Mouse (Mus musculus) limb, embryonic 12.5 days (tissue): ENCODE results near the gene Ribc2. TPM values are rescaled to one million over a fixed set of nuclear protein-coding genes. Genes with fewer than 3 reads are reported as not detected.

Experiments
- ATAC-seq: fragments of 200-750 bp; cut with Nextera tagmentation; 2 replicates; pipeline ENCODE4 v1.8.0; 2017; ENCODE audit warnings: low read depth, moderate TSS enrichment; ENCODE audit not compliant: insufficient number of reproducible peaks, insufficient read depth, low FRiP score, low TSS enrichment
- H3K27ac ChIP-seq: fragments of 300-500 bp; sonication (generic); 2 replicates; pipeline ENCODE4 v1.5.1; 2016; ENCODE audit warnings: mild to moderate bottlenecking, moderate library complexity
- H3K27me3 ChIP-seq: fragments of 300-500 bp; sonication (generic); 2 replicates; pipeline ENCODE4 v1.6.1; 2016; ENCODE audit warnings: mild to moderate bottlenecking, moderate library complexity
- H3K36me3 ChIP-seq: fragments of 300-500 bp; sonication (generic); 2 replicates; pipeline ENCODE4 v1.6.1; 2016; ENCODE audit warnings: mild to moderate bottlenecking, moderate library complexity
- H3K4me1 ChIP-seq: fragments of 300-500 bp; sonication (generic); replicated peaks from 2 replicates; pipeline ENCODE4 v1.6.1; 2016
- H3K4me2 ChIP-seq: fragments of 300-500 bp; sonication (generic); 2 replicates; pipeline ENCODE4 v1.6.1; 2016; ENCODE audit warnings: mild to moderate bottlenecking, moderate library complexity
- H3K4me3 ChIP-seq: fragments of 300-500 bp; sonication (generic); replicated peaks from 2 replicates; pipeline ENCODE4 v1.5.1; 2016; ENCODE audit warnings: mild to moderate bottlenecking
- H3K9ac ChIP-seq: fragments of 300-500 bp; sonication (generic); replicated peaks from 2 replicates; pipeline ENCODE4 v1.6.1; 2016; ENCODE audit warnings: mild to moderate bottlenecking, moderate library complexity
- H3K9me3 ChIP-seq: fragments of 300-500 bp; sonication (generic); 2 replicates; pipeline ENCODE4 v1.6.1; 2016; ENCODE audit warnings: mild to moderate bottlenecking, moderate library complexity
- WGBS: fragments of 180-500 bp; shearing (Covaris S2); methylation state at CpG from one replicate; pipeline ENCODE4 v1.1.7; 2016; 5-methylcytosine and 5-hydroxymethylcytosine counted together
- polyA plus RNA-seq: library from polyadenylated mRNA; unstranded; fragments of >200 nt; fragmentation: Nextera tagmentation; extraction: Ambion mirVana; gene quantifications from 2 replicates; pipeline ENCODE4 v1.2.1, GENCODE M21; 2016

The Ribc2 gene
- polyA plus RNA-seq, 1 experiment from 2014 or later = 0.80 TPM

GRCm38 (mm10) chr15:85179528-85180180, 47.8 kb downstream of the Ribc2 start:
- Histone ChIP-seq H3K4me1 (peaks cover 35% of the 10 kb centered on the region), H3K27ac (peak overlapping the region; percentile 82), H3K9me3 (no peaks in the 10 kb centered on the region), H3K27me3 (no peaks in the 10 kb centered on the region), H3K9ac (no peak overlapping the region), H3K4me2 (no peak overlapping the region; the same call in 1 of the 2 replicates), H3K4me3 (no peak overlapping the region), H3K36me3 (no peaks in the 10 kb centered on the region)
- WGBS = 56% methylated on average over 7 of the region's 7 CpGs
- no peak for ATAC-seq

GRCm38 (mm10) chr15:85180368-85180767, 48.5 kb downstream of the Ribc2 start:
- Histone ChIP-seq H3K9me3 (no peaks in the 10 kb centered on the region), H3K36me3 (no peaks in the 10 kb centered on the region), H3K27me3 (no peaks in the 10 kb centered on the region), H3K27ac (peak overlapping the region; percentile 82), H3K4me2 (no peak overlapping the region), H3K4me3 (no peak overlapping the region), H3K9ac (no peak overlapping the region), H3K4me1 (peaks cover 36% of the 10 kb centered on the region)
- no peak for ATAC-seq

GRCm38 (mm10) chr15:85182063-85182462, 50.2 kb downstream of the Ribc2 start:
- no peaks in the 10 kb centered on the region for H3K36me3 ChIP-seq
- H3K27me3 ChIP-seq = no peaks in the 10 kb centered on the region
- no peak overlapping the region for H3K4me2 ChIP-seq
- H3K9ac ChIP-seq = no peak overlapping the region
- H3K4me3 ChIP-seq = no peak overlapping the region
- no peaks in the 10 kb centered on the region for H3K9me3 ChIP-seq
- ATAC-seq = no peak
- no peak overlapping the region for H3K27ac ChIP-seq
- WGBS = 93% methylated on average over 4 of the region's 4 CpGs
- peaks cover 39% of the 10 kb centered on the region for H3K4me1 ChIP-seq

GRCm38 (mm10) chr15:85186916-85187315, 55.0 kb downstream of the Ribc2 start:
- H3K9ac ChIP-seq = no peak overlapping the region
- H3K9me3 ChIP-seq = no peaks in the 10 kb centered on the region
- no peak overlapping the region for H3K4me3 ChIP-seq
- no peak overlapping the region for H3K4me2 ChIP-seq
- no peaks in the 10 kb centered on the region for H3K27me3 ChIP-seq
- 65% methylated on average over 7 of the region's 7 CpGs for WGBS
- peaks cover 37% of the 10 kb centered on the region for H3K4me1 ChIP-seq
- no peak for ATAC-seq
- no peak overlapping the region for H3K27ac ChIP-seq
- H3K36me3 ChIP-seq = no peaks in the 10 kb centered on the region

GRCm38 (mm10) chr15:85188167-85188778, 56.4 kb downstream of the Ribc2 start:
- WGBS = 31% methylated on average over 8 of the region's 8 CpGs
- Histone ChIP-seq H3K27ac (peak overlapping the region; percentile 84), H3K27me3 (no peaks in the 10 kb centered on the region), H3K9ac (no peak overlapping the region), H3K4me3 (no peak overlapping the region), H3K36me3 (no peaks in the 10 kb centered on the region), H3K9me3 (no peaks in the 10 kb centered on the region), H3K4me1 (peaks cover 37% of the 10 kb centered on the region), H3K4me2 (no peak overlapping the region)
- ATAC-seq = peak; percentile 73

Other genes starting within 250 kb of the Ribc2 start
- gene Gm29666, start 212.0 kb upstream of the Ribc2 start, polyA plus RNA-seq = 0.90 and 1.0 TPM in 2 replicates
- 55.3 and 57.6 TPM in 2 replicates for gene Nup50, start 208.7 kb upstream of the Ribc2 start, polyA plus RNA-seq
- gene 5031439G07Rik, start 143.5 kb upstream of the Ribc2 start, polyA plus RNA-seq = 7.7 and 10.1 TPM in 2 replicates
- not detected in 2 replicates for gene Upk3a, start 114.9 kb upstream of the Ribc2 start, polyA plus RNA-seq
- gene Fam118a, start 103.1 kb upstream of the Ribc2 start, polyA plus RNA-seq = 27.9 and 28.8 TPM in 2 replicates
- 0.13 and 0.34 TPM in 2 replicates for gene Smc1b, start 114 bp upstream of the Ribc2 start, polyA plus RNA-seq
- gene Fbln1, start 73.9 kb downstream of the Ribc2 start, polyA plus RNA-seq = 253 and 255 TPM in 2 replicates
- 320 and 323 TPM in 2 replicates for gene Atxn10, start 204.2 kb downstream of the Ribc2 start, polyA plus RNA-seq